ENCODE assay signal across 1 mouse cellular context in genomic region chr11:89076370-89076821, GRCm38 (mm10).
TF ChIP-seq lines count a peak whose summit lies in the region.

No protein-coding gene starts in this region.

TF ChIP-seq in CH12.LX, 34 proteins besides CTCF, POLR2A, EP300 and RAD21 (continued from another document):
- TF ChIP-seq ETS1 (conservative IDR thresholded peaks at IDR 0.05; ENCODE audit: low read depth, low read length) (peak; percentile 55), ZKSCAN1 (IDR thresholded peaks at IDR 0.05; ENCODE audit: borderline replicate concordance, low read depth, low read length) (no peak), MEF2A (IDR thresholded peaks at IDR 0.05; ENCODE audit: borderline replicate concordance, low read depth, low read length) (peak; percentile 93), GABPA (IDR thresholded peaks at IDR 0.05; ENCODE audit: insufficient replicate concordance, low read depth, low read length) (no peak), UBTF (IDR thresholded peaks at IDR 0.05; ENCODE audit: low read depth, low read length) (no peak), SIN3A (IDR thresholded peaks at IDR 0.05; ENCODE audit: low read length) (0 out of 2 replicates have a peak, but pooled peaks have one; percentile 9), ZMIZ1 (IDR thresholded peaks at IDR 0.05; ENCODE audit: low read depth, low read length) (no peak), MXI1 (IDR thresholded peaks at IDR 0.05; ENCODE audit: low read depth, low read length) (no peak), MAX (IDR thresholded peaks at IDR 0.05; ENCODE audit: low read length) (no peak), MAZ (IDR thresholded peaks at IDR 0.05; ENCODE audit: low read depth, low read length) (no peak), IRF4 (IDR thresholded peaks at IDR 0.05; ENCODE audit: low read depth, low read length) (peak; percentile 69), MAFK (IDR thresholded peaks at IDR 0.05; ENCODE audit: insufficient replicate concordance, low read length) (no peak), ZC3H11A (IDR thresholded peaks at IDR 0.05; ENCODE audit: low read depth, low read length) (no peak)
